Mouse (Mus musculus) liver, adult 2 months (tissue): ENCODE measurements around the gene Amt. TPM values are rescaled to one million over a fixed set of nuclear protein-coding genes. Genes with fewer than 3 reads are reported as not detected.

Experiments used
- DNase-seq: peaks from one replicate; pipeline ENCODE4 v3.0.0-alpha.2; 2011; ENCODE audit warnings: low read depth, low spot score; ENCODE audit errors: extremely low read depth
- H3K27ac ChIP-seq: fragments of 200-500 bp; replicated peaks from 2 replicates; pipeline ENCODE4 v1.5.1; 2012; ENCODE audit warnings: low read depth, mild to moderate bottlenecking, control low read depth, inconsistent platforms, low read length; ENCODE audit not compliant: insufficient read depth
- H3K27me3 ChIP-seq: fragments of 200-500 bp; 2 replicates; pipeline ENCODE4 v1.6.1; 2012; ENCODE audit warnings: mild to moderate bottlenecking, moderate library complexity, low read length, inconsistent platforms; ENCODE audit not compliant: control insufficient read depth, insufficient read depth
- H3K36me3 ChIP-seq: fragments of 200-500 bp; 2 replicates; pipeline ENCODE4 v1.6.1; 2012; ENCODE audit warnings: low read length, inconsistent platforms; ENCODE audit not compliant: control insufficient read depth, insufficient read depth
- H3K4me1 ChIP-seq: fragments of 200-500 bp; 2 replicates; pipeline ENCODE4 v1.6.1; 2011; ENCODE audit warnings: low read length; ENCODE audit not compliant: control insufficient read depth, insufficient read depth
- H3K4me3 ChIP-seq: fragments of 200-500 bp; 2 replicates; pipeline ENCODE4 v1.5.1; 2011; ENCODE audit warnings: low read depth, mild to moderate bottlenecking, control low read depth, low read length, moderate library complexity; ENCODE audit not compliant: insufficient read depth
- H3K79me2 ChIP-seq: fragments of 200-500 bp; 2 replicates; pipeline ENCODE4 v1.6.1; 2012; ENCODE audit warnings: inconsistent platforms, mild to moderate bottlenecking, low read length, moderate library complexity; ENCODE audit not compliant: control insufficient read depth, insufficient read depth
- H3K9ac ChIP-seq: fragments of 200-500 bp; 2 replicates; pipeline ENCODE4 v1.6.1; 2012; ENCODE audit warnings: low read depth, mild to moderate bottlenecking, control low read depth, inconsistent platforms, low read length
- CTCF ChIP-seq: fragments of 200-500 bp; IDR thresholded peaks from 2 replicates; pipeline ENCODE4 v1.5.1; 2011; ENCODE audit warnings: low read depth, low read length, control low read depth
- POLR2A ChIP-seq: fragments of 200-500 bp; IDR thresholded peaks from 2 replicates; pipeline ENCODE4 v1.6.1; 2011; ENCODE audit warnings: low read length, control low read depth; ENCODE audit not compliant: insufficient read depth; ENCODE audit errors: extremely low read depth
- WGBS: fragments of 180-500 bp; shearing (Covaris S2); methylation state at CpG from one replicate; pipeline ENCODE4 v1.1.7; 2018; 5-methylcytosine and 5-hydroxymethylcytosine counted together
- polyA plus RNA-seq: library from polyadenylated mRNA; depleted of rRNA; stranded (reverse); fragments of >200 nt; gene quantifications from 2 replicates; pipeline ENCODE4 v1.2.3, GENCODE M21; 2012
- total RNA-seq: library from RNA; depleted of rRNA; stranded (reverse); fragments of >200 nt; gene quantifications from 2 replicates; pipeline ENCODE4 v1.2.3, GENCODE M21; 2014

Amt gene
- total and polyA plus RNA-seq, 2 experiments, result 45.8 to 66.6 TPM

- Histone ChIP-seq H3K4me3 (no peak overlapping the region), H3K27ac (no peak overlapping the region)
- no peak for TF ChIP-seq CTCF
- no peak for TF ChIP-seq POLR2A
These were observed 34.8 kb upstream of the Amt start for GRCm38 (mm10) chr9:108261865-108262264.

GRCm38 (mm10) chr9:108262494-108263049 is 34.1 kb upstream of the Amt start:
- DNase-seq, result peak; percentile 46
- peaks cover 14% of the 10 kb centered on the region for H3K4me1 ChIP-seq
- 25% methylated on average over 11 of the region's 11 CpGs for WGBS
- H3K36me3 ChIP-seq, result no peaks in the 10 kb centered on the region
- H3K27me3 ChIP-seq, result no peaks in the 10 kb centered on the region
- peak overlapping the region; percentile 94 for H3K9ac ChIP-seq
- TF ChIP-seq POLR2A (no peak), CTCF (no peak)
- H3K4me3 ChIP-seq, result peak overlapping the region; percentile 73
- peak overlapping the region; percentile 69; the same call in 1 of the 2 replicates for H3K27ac ChIP-seq
- H3K79me2 ChIP-seq, result peaks cover 35% of the 10 kb centered on the region

More at GRCm38 (mm10) chr9:108261865-108262264, 34.8 kb upstream of the Amt start:
- Histone ChIP-seq H3K27me3 (no peaks in the 10 kb centered on the region), H3K9ac (no peak overlapping the region; the same call in 1 of the 2 replicates), H3K4me1 (peaks cover 14% of the 10 kb centered on the region), H3K36me3 (no peaks in the 10 kb centered on the region), H3K79me2 (peaks cover 40% of the 10 kb centered on the region)
- WGBS, result 61% methylated on average over 7 of the region's 7 CpGs
- DNase-seq, result no peak

- Histone ChIP-seq H3K9ac (peak overlapping the region; percentile 94), H3K79me2 (peaks cover 33% of the 10 kb centered on the region), H3K4me1 (peaks cover 14% of the 10 kb centered on the region), H3K36me3 (no peaks in the 10 kb centered on the region), H3K4me3 (peak overlapping the region; percentile 73), H3K27me3 (no peaks in the 10 kb centered on the region), H3K27ac (peak overlapping the region; percentile 69)
- no peak for TF ChIP-seq CTCF
- TF ChIP-seq POLR2A, result no peak
- peak; percentile 53 for DNase-seq
- WGBS, result under 1% methylated on average over 59 of the region's 62 CpGs
These were observed 33.4 kb upstream of the Amt start for GRCm38 (mm10) chr9:108263131-108263681.

- peak; percentile 87 for TF ChIP-seq POLR2A
- no peak for TF ChIP-seq CTCF
- Histone ChIP-seq H3K27me3 (no peaks in the 10 kb centered on the region), H3K4me3 (peak within 1 kb of the TSS; percentile 73), H3K36me3 (no peaks in the 10 kb centered on the region), H3K9ac (peak within 1 kb of the TSS; percentile 94), H3K4me1 (peaks cover 14% of the 10 kb centered on the region), H3K27ac (peak within 1 kb of the TSS; percentile 94), H3K79me2 (peaks cover 32% of the 10 kb centered on the region)
- 1% methylated on average over 68 of the region's 71 CpGs for WGBS
- DNase-seq, result peak; percentile 76
These were observed 32.9 kb upstream of the Amt start, which contains the start of gene Dag1 for GRCm38 (mm10) chr9:108263690-108264190. Dag1 (minus strand) TSS chr9:108263958.

GRCm38 (mm10) chr9:108264191-108264921 is 32.3 kb upstream of the Amt start:
- 4% methylated on average over 10 of the region's 10 CpGs for WGBS
- TF ChIP-seq POLR2A (no peak), CTCF (no peak)
- peaks cover 14% of the 10 kb centered on the region for H3K4me1 ChIP-seq
- no peaks in the 10 kb centered on the region for H3K27me3 ChIP-seq
- no peaks in the 10 kb centered on the region for H3K36me3 ChIP-seq
- peak overlapping the region; percentile 73 for H3K4me3 ChIP-seq
- DNase-seq, result peak; percentile 61
- H3K27ac ChIP-seq, result peak overlapping the region; percentile 94
- peaks cover 26% of the 10 kb centered on the region for H3K79me2 ChIP-seq
- peak overlapping the region; percentile 72 for H3K9ac ChIP-seq
